Mouse (Mus musculus) spleen, postnatal 4 days (tissue): ENCODE measurements around the gene Cfap73.

Source experiments
- DNase-seq, 2 experiments: peaks; one replicate each; pipeline ENCODE4 v3.0.0; 2022; ENCODE audit warnings: low spot score in 2 of 2

Gene Cfap73

DNA sequence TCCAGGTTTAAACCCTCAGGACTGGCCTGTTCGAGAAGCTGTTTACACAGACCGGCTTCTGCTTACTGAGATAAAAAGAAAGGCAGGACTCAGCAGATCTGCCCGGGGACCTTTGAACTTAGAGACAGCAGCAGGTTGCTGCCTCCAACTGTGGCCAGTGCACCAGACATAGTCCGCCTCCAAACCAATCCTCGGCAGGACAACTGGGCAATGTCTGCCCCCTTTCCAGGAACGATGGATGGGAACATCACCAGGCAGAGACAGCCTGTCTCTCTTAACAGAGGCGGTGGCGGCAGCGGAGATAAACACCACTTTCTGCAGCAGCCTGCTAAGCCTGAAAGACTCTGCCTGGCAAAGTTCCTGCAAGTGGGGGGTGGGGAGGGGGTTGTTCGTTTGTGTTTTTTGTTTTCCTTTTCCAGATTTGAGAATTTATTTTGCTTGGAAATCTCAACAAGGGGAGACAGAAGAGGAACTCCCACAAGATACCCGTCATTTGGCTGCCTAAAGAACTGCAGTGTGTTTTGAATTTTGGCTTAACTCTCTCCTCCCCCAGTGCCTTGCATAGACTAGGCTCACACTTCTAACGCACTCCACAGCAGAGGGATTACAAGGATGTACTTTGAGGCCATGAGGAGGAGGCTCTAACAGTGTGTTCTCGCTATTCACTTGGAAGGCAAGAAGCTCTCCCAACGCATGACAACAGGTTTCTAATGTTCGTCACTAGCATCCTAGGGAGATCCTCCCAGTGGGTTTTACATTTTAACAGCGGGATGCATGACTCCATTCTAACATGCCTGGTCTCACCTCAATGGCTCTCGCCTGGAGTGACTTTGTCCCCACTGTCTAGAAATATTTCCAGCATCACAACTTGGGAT, 47.1 kb downstream of the Cfap73 start:
- peak; percentile 46 to 79 for DNase-seq

DNA sequence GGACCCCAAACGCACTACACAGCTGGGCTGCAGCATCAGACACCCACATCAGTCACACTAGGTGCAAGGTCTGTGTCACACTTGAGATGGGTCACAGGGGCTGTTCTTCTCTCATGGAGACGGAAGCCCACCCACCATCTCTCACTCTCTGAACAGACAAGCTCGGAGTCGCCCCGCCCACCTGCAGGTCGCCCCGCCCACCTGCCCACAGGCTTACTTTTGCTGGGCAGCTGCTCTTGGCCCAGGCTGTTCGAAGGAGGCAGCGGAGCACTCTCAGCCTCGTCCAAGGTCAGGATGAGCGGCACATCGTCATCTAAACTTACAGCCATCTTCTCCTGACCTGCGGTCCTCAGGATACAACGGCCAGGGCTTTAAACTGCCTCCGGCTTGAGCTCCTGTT, 49.1 kb downstream of the Cfap73 start:
- DNase-seq, result no peak

DNA sequence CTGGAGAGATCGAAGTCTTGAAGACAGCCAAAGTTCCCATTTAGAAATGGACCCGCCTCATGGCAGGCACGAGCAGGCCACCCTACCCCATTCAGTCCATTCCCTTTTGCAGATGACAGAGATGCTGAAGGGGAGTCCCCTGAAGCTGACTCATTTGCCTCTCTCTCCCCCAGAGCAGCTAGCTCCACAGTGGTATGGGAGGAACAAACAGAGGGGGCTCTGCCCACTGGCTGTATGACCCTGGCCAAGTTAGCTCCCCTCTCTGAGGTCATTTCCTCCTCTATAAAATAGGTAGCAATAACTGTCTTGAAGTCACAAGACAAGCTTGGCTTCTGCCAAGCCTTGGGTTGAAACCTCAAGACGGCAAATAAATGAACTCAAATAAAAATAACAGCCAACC, 50.5 kb downstream of the Cfap73 start:
- no peak for DNase-seq

DNA sequence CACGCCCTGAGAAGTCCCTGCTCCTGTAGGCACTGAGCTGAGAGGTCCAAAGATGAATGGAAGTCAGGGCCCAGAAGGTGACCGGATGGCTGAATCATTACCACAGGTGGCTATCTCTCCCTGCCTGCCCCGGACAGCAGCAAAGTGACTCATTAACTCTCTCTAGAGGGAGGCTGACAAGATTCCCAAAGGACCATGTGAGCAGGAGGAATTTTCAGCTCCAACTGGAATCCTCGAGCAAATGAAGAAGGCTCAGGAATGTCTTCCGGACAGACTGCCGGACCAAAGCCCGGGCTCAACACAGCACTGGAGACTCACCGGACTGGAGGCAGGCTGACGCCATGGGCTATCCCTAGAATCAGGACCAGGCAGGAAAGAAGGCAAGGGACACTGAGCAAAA, 52.0 kb downstream of the Cfap73 start:
- no peak for DNase-seq

DNA sequence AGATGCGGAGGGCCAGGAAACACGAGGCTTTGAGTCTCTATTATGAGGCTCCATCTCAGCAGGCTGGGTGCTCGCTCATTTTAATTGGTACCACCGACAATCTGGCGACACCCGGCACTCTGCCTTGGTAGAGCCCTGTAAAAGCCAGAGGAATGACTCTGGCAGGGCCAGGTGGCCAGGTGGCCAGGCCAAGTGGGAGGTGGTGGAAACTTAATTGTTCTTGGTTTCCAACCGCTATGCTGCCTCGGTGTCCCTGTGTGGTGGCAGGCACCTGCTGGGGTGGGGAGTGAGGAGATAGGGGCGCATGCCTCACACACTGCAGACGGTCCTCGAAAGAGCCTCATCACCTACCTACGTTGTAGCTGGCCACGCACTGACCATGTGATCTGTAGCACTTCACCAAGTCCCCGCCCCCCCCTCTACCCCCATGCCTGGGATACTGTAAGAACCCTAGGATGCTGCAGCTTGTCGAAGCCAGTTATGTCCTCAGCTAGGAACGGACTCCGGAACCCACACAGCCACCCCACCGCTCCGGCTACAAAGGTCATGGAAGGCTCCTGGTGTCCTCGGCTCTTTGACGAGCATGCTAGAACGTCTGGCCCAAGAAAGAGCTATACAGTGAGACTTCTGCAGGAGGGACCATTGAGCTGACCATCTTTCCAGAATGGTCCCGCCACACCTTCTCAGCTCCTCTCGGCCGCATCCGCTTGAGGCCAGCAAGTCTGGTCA, 54.0 kb downstream of the Cfap73 start:
- DNase-seq, result no peak

DNA sequence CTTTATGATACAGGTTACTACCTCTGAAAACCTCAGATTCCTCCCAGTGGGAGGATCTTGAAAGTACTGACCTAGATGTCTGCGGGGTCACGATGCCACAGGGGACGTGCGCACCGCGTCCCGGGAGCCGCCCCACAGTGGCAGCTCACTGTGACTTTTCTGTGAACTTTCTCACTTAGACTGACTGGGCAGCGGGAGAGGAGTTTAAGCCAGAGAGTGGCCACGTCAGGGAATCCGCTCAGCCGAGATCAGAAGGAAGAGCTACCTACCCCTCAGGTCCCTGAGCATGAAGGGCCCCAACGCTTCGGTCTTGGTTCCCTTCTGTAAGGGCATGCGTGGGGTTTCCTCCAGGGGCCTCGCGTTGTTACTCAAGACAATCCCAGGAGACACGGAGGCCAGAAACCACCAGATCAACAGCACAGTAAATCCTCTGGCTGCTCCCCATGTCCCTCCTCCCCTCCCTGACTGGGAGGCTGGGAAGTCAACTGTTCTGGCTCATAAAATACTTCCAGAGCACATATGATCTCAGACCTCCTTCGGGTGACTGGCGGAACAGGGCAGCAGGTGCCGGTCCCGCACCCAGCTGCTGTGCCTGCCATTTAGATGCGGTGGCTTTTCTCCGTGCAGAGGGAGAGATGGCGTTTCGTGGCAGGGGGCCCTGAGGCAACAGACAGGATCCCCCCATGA, 54.7 kb downstream of the Cfap73 start:
- no peak for DNase-seq

DNA sequence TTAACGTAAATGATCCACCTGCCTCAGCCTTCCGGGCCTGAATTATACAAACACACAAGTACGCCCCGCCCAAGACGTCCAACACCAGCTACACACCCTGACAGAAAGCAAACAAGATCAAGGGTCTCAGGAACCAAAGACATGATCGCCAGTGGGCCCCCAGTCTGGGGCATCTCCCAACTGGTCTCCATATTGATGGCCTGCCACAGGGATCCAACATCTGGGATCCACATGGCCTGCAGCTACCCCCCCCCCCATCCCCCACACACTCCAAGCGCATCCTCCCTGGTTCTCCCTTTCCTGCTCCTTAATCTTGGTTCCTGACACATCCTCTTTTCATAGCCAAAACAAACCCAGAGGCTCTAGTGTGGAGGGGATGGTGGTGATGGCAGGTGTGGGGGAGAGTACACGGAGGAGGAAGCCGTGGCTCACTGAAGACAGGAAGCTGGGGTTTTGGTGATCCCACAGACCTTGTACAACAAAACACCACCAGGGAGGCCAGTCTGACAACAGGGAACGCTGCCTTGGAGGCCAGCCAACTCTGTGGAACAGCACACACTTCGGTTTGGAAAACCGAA, 55.4 kb downstream of the Cfap73 start:
- peak; percentile 58 to 80 for DNase-seq
